Comparison of ENCODE assay signal across 9 mouse cellular contexts in genomic region chr13:60488884-60489265, GRCm38 (mm10).
DNase-seq lines count a peak whose midpoint lies in the region; ATAC-seq lines count a peak whose summit lies in the region.
"Had no signal": no experiment of that assay in that cellular context is flagged by ENCODE, and none has a peak within 500 bp of the region (broad histone marks: within the 10 kb centered on the region; RNA-seq: fewer than 3 reads in every experiment).

No protein-coding gene starts in this region.

- peak overlapping the region; percentile 52; the same call in 1 of the 2 replicates for H3K27ac ChIP-seq in forebrain, embryonic 10.5 days
- H3K27ac ChIP-seq in forebrain, embryonic 12.5 days = no peak overlapping the region
- H3K27ac ChIP-seq in kidney, embryonic 14.5 days (ENCODE audit: low read depth, low read length) = peak overlapping the region; percentile 84; the same call in 1 of the 2 replicates
- no peak overlapping the region for H3K27ac ChIP-seq in midbrain, embryonic 11.5 days (ENCODE audit: low read depth, low read length)
- H3K27ac ChIP-seq in midbrain, embryonic 13.5 days = no peak overlapping the region
- H3K27ac ChIP-seq in stomach, embryonic 16.5 days (ENCODE audit: low read length) = peak overlapping the region; percentile 93

- no peak overlapping the region for H3K9ac ChIP-seq in forebrain, embryonic 12.5 days
- no peak overlapping the region for H3K9ac ChIP-seq in kidney, embryonic 14.5 days (ENCODE audit: low read depth, low read length)
- no peak overlapping the region for H3K9ac ChIP-seq in midbrain, embryonic 11.5 days (ENCODE audit: low read length)
- H3K9ac ChIP-seq in midbrain, embryonic 13.5 days (replicated peaks) = no peak overlapping the region
- H3K9ac ChIP-seq in stomach, embryonic 16.5 days (ENCODE audit: low read length) = no peak overlapping the region

- H3K36me3 ChIP-seq in forebrain, embryonic 10.5 days (replicated peaks) = no peaks in the 10 kb centered on the region
- no peaks in the 10 kb centered on the region for H3K36me3 ChIP-seq in forebrain, embryonic 12.5 days (replicated peaks)
- no peaks in the 10 kb centered on the region for H3K36me3 ChIP-seq in kidney, embryonic 14.5 days (ENCODE audit: control insufficient read depth, insufficient read depth, low read length)
- no peaks in the 10 kb centered on the region for H3K36me3 ChIP-seq in midbrain, embryonic 11.5 days (ENCODE audit: control insufficient read depth, insufficient read depth, low read length)
- no peaks in the 10 kb centered on the region for H3K36me3 ChIP-seq in midbrain, embryonic 13.5 days
- no peaks in the 10 kb centered on the region for H3K36me3 ChIP-seq in stomach, embryonic 16.5 days (ENCODE audit: control insufficient read depth, insufficient read depth, low read length)

- 76% methylated on average over 4 of the region's 4 CpGs for WGBS in forebrain, embryonic 10.5 days
- WGBS in forebrain, embryonic 12.5 days = 47% methylated on average over 4 of the region's 4 CpGs
- 51% methylated on average over 4 of the region's 4 CpGs for WGBS in kidney, embryonic 14.5 days
- 81% methylated on average over 4 of the region's 4 CpGs for WGBS in midbrain, embryonic 11.5 days
- WGBS in midbrain, embryonic 13.5 days = 60% methylated on average over 4 of the region's 4 CpGs
- 41% methylated on average over 4 of the region's 4 CpGs for WGBS in stomach, embryonic 16.5 days

- DNase-seq in forebrain, embryonic 10.5 days (ENCODE audit: extremely low spot score, low spot score) = no peak
- DNase-seq in kidney, adult 11 months = no peak
- DNase-seq in midbrain, embryonic 11.5 days (ENCODE audit: low spot score, missing footprints) = peak; percentile 61
- DNase-seq in thymus, adult 18-20 months = no peak

- no peak for ATAC-seq in forebrain, embryonic 12.5 days (ENCODE audit: low FRiP score)
- no peak for ATAC-seq in kidney, embryonic 14.5 days (ENCODE audit: low FRiP score, low TSS enrichment)
- no peak for ATAC-seq in midbrain, embryonic 11.5 days (ENCODE audit: low FRiP score)
- ATAC-seq in midbrain, embryonic 13.5 days = no peak
- ATAC-seq in stomach, embryonic 16.5 days (ENCODE audit: insufficient read depth, low FRiP score) = no peak
- ATAC-seq: midbrain, embryonic 16.5 days had no signal

- no peak overlapping the region for H3K4me3 ChIP-seq in forebrain, embryonic 10.5 days
- H3K4me3 ChIP-seq in forebrain, embryonic 12.5 days (replicated peaks) = no peak overlapping the region
- H3K4me3 ChIP-seq in kidney, embryonic 14.5 days (ENCODE audit: low read length) = no peak overlapping the region
- H3K4me3 ChIP-seq in midbrain, embryonic 11.5 days (ENCODE audit: low read depth, low read length) = no peak overlapping the region
- no peak overlapping the region for H3K4me3 ChIP-seq in midbrain, embryonic 13.5 days (replicated peaks)
- H3K4me3 ChIP-seq in stomach, embryonic 16.5 days (replicated peaks; ENCODE audit: low read length) = no peak overlapping the region

- peaks cover 8% of the 10 kb centered on the region for H3K4me1 ChIP-seq in forebrain, embryonic 10.5 days
- peaks cover 12% of the 10 kb centered on the region; the same call in 1 of the 2 replicates for H3K4me1 ChIP-seq in forebrain, embryonic 12.5 days
- H3K4me1 ChIP-seq in kidney, embryonic 14.5 days (ENCODE audit: control insufficient read depth, insufficient read depth, low read length) = no peaks in the 10 kb centered on the region
- H3K4me1 ChIP-seq in midbrain, embryonic 11.5 days (ENCODE audit: control insufficient read depth, insufficient read depth, low read length) = no peaks in the 10 kb centered on the region
- 0 out of 2 replicates have a peak, but pooled peaks cover 4% of the 10 kb centered on the region for H3K4me1 ChIP-seq in midbrain, embryonic 13.5 days (replicated peaks)
- peaks cover 13% of the 10 kb centered on the region for H3K4me1 ChIP-seq in stomach, embryonic 16.5 days (ENCODE audit: control insufficient read depth, insufficient read depth, low read length)

- H3K4me2 ChIP-seq in forebrain, embryonic 12.5 days = no peak overlapping the region
- H3K4me2 ChIP-seq in kidney, embryonic 14.5 days (replicated peaks; ENCODE audit: low read depth, low read length) = no peak overlapping the region
- H3K4me2 ChIP-seq in midbrain, embryonic 11.5 days = no peak overlapping the region
- no peak overlapping the region for H3K4me2 ChIP-seq in midbrain, embryonic 13.5 days (replicated peaks)
- peak overlapping the region; percentile 6; the same call in 1 of the 2 replicates for H3K4me2 ChIP-seq in stomach, embryonic 16.5 days (ENCODE audit: low read depth, low read length)

- peaks cover 15% of the 10 kb centered on the region for H3K9me3 ChIP-seq in forebrain, embryonic 10.5 days
- no peaks in the 10 kb centered on the region for H3K9me3 ChIP-seq in forebrain, embryonic 12.5 days
- no peaks in the 10 kb centered on the region for H3K9me3 ChIP-seq in kidney, embryonic 14.5 days (ENCODE audit: control insufficient read depth, low read length)
- H3K9me3 ChIP-seq in midbrain, embryonic 11.5 days (ENCODE audit: control insufficient read depth, low read length) = no peaks in the 10 kb centered on the region; the same call in 1 of the 2 replicates
- no peaks in the 10 kb centered on the region for H3K9me3 ChIP-seq in midbrain, embryonic 13.5 days
- H3K9me3 ChIP-seq in stomach, embryonic 16.5 days (replicated peaks; ENCODE audit: control insufficient read depth, low read length) = no peaks in the 10 kb centered on the region

- H3K27me3 ChIP-seq in forebrain, embryonic 10.5 days (ENCODE audit: poor library complexity, severe bottlenecking) = no peaks in the 10 kb centered on the region
- no peaks in the 10 kb centered on the region for H3K27me3 ChIP-seq in forebrain, embryonic 12.5 days
- H3K27me3 ChIP-seq in kidney, embryonic 14.5 days (ENCODE audit: control insufficient read depth, insufficient read depth, low read length) = no peaks in the 10 kb centered on the region
- H3K27me3 ChIP-seq in midbrain, embryonic 11.5 days (ENCODE audit: control insufficient read depth, insufficient read depth, low read length) = no peaks in the 10 kb centered on the region
- no peaks in the 10 kb centered on the region for H3K27me3 ChIP-seq in midbrain, embryonic 13.5 days
- H3K27me3 ChIP-seq in stomach, embryonic 16.5 days (ENCODE audit: control insufficient read depth, insufficient read depth, low read length) = no peaks in the 10 kb centered on the region

Comparison
In these comparisons a context has a peak if more than half of its experiments do, and no peak if none do; other contexts are left out.
1. H3K27ac ChIP-seq: peak in forebrain, embryonic 10.5 days (single experiment), kidney, embryonic 14.5 days (single experiment) and stomach, embryonic 16.5 days (single experiment); none in forebrain, embryonic 12.5 days (single experiment), midbrain, embryonic 11.5 days (single experiment) and midbrain, embryonic 13.5 days (single experiment).